Mouse (Mus musculus): Measurements from ENCODE around the gene Dus2.
"Not testable (repeated sequence)": the region's sequence is repeated elsewhere in the genome, so short reads cannot be mapped to it uniquely, and the experiment has no call there.

Gene Dus2

DNA sequence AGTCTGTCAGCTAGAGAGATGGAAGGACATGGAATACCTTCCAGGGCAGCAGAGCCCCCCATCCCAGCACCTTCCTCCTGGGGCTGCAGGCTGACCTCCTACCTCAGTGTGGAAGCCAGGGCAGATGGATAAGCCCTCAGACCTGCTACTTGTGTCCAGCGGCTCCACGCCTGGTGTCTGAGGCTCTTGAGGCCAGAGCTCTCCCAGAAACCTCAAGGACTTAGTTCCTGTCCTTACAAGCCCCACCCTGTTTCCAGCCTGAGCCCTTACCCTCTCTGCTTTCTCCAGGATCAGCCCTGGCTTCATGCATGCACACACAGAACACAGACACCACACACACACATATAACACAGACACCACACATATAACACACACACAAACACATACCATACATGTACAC lies 409 bp downstream of the Dus2 start:
- no peak for DNase-seq (ENCODE audit: low spot score)

DNA sequence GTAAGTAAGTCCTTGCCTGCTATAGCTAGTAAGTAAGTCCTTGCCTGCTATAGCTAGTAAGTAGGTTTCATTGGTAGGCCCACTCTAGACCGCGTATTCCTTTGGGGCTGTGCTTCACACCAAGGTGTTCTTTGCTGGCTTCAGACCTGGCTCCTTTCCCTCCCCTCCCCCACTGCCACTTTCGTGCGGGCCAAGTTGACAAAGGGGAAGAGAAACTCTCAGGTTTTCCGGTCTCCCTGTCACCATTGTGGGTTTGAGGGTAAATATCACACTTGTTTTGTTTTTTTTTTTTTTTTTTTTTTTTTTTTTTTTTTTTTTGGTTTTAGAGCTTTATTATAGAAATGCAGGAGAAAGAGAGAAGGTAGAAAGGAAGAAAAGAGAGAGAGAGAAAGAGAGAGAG lies 1.4 kb downstream of the Dus2 start:
- DNase-seq (ENCODE audit: low spot score) = no peak

DNA sequence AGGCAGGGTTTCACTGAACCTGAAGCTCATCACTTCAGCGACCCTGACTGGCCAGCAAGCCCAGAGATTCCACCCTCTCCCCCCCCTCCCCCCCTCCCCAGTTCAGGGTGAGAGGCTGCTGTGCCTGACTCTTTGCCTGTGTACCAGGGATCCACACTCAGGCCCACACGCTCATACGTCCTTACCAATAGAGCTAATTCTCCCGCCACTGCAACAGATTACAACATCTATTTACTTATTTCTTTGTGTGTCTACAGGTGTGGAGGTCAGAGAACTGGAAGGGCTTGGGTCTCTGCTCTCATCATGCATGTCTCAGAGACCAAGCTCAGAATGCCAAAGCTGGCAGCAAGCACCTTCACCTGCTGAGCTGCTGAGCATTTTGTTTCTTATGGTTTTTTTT lies 2.1 kb downstream of the Dus2 start:
- no peak for DNase-seq (ENCODE audit: low spot score)

DNA sequence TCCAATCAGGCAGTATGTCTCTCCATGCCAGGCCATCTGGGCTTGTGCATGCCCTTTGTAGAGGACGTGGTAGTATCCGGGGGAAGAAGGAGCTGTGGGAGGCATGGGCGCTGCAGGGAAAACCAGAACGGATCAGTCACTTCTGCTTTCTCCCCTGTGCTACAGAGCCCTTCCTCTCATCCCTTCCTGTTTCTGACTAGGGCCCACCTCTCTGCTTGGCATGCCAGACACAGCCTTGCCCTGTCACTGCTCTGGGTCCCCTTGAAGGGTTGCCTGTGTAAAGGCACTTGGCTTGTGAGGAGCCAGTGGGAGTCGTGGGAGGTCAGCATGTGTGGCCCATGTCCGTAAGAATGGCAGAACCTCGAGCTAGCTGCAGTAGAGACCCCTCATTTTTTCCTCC lies 5.2 kb downstream of the Dus2 start:
- DNase-seq (ENCODE audit: low spot score) = no peak

DNA sequence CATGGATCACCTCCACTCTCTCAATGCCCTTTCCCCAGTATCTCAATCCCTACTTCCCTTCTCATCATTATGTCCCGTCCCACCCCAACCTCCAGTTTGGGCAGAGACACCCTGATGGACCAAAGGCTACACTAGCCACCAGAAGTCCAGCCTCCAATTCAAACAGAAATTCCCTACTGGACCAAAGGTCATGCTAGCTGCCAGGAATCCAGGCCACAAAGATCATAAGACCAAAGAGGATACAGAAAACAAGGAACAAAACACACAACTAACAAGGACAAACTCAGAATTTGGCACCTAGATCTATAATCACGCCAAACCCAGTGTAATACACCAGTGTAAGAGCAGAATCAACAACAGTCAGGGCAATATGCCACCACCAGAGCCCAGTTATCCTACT lies 7.8 kb downstream of the Dus2 start:
- peak; percentile 86 for DNase-seq (ENCODE audit: low spot score)

DNA sequence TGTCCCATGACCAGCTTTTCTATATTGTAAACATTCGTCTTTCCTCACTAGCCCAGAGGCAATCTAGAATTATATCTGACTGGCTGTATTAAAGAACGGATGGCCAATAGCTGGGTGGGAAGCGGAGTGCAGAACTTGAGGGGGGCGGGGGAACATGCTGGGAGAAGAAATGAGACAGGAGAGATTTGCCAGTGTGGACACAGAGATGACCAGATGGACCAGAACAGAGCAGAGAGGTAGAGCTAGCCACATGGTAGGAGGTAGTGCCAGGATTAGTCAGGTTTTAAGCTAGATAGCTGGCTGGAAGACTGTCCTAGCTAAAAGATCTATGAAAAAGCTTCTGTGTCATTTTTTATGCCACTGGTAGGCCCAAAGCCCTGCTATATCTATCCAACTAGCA lies 10.8 kb downstream of the Dus2 start:
- DNase-seq (ENCODE audit: low spot score) = no peak

DNA sequence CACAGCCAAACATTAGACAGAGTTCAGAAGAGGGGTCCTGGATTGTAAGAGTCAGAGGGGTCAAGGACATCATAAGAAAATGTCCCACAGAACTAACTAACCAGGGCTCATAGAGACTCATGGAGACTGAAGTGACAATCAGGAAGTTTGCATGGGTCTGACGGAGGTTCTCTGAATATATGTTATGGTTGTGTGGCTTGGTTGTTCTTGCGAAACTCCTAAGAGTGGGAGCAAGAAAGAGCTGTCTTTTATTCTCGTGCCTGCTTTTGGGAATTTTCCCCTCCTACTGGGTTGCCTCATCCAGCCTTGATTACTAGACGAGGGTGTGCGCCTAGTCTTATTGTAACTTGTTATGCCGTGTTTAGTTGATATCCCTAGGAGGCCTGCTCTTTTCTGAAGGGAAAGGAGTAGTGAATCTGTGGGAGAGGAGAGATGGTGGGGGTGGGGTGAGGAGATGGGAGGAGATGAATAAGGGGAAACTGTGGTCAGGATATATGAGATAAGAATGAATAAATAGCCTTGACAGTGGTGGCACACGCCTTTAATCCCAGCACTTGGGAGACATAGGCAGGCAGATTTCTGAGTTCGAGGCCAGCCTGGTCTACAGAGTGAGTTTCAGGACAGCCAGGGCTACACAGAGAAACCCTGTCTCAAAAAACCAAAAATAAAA lies 13.5 kb downstream of the Dus2 start:
- no peak for DNase-seq (ENCODE audit: low spot score)

DNA sequence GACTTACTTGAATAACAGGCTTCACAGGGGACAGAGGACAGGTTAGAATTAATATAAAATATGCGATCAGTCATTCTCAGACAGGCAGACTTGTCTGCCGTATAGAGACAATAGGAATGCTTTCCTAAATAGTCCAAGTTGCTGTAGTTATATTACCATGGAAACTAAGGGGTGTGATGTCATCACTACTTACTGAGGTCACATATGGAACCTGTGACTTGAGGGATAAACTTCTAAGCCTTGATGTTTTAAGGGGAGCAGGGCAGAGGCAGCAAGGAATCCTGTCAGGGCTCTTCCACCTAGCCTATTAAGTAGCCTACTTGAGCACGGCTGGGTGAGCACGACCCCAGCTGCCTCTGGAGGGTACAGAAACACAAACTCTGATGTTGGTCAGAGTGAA lies 14.7 kb downstream of the Dus2 start, which contains the start of gene Dpep2nb:
Dpep2nb (minus strand) TSS at position 101 of the 400 bp plus-strand sequence.
- no peak for DNase-seq (ENCODE audit: low spot score)

DNA sequence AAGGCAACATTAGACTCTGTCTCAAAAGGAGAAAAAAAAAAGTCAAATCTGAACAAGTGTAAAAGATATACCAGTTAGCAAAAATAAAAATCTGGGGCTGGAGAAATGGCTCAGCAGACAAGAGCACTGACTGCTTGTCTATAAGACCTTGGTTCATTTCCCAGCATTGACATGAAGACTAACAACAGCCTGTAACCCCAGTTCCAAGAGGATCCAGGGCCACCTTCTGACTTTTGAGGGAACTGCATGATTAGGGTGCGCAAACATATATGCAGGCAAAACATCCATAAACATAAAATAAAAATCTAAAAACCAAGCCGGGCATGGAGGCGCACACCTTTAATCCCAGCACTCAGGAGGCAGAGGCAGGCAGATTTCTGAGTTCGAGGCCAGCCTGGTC lies 15.3 kb downstream of the Dus2 start:
- DNase-seq (ENCODE audit: low spot score) = no peak

DNA sequence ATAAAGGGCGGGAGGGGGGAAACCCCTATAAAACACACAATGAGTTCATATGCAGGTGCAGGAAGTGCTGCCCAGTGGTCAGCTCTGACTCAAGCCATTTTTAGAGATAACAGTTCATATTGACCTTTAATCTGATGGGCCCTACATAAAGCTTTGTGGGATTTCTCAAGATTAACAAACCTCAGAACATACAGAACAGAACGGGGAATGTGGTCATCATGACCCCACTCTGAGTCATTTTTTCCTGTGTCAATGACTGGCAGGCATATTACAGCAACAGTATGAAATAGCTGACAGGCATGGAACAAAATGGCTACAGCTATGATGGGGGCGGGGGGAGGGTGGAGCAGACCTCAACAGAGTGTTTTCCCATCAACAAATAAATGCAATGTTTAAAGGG lies 16.0 kb downstream of the Dus2 start:
- DNase-seq (ENCODE audit: low spot score) = peak; percentile 40

DNA sequence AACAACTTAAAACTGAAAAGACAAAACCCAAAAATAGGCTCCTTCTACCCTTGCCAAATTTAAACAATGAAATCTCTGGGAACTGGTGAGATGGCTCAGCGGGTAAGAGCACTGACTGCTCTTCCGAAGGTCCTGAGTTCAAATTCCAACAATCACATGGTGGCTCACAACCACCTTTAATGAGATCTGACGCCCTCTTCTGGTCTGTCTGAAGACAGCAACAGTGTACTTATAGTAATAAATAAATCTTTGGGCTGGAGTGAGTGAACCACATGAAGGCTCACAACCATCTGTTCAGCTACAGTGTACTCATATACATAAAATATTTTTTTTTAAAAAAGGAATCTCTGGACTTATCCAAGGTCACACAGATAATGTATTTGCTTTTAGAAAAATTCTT lies 16.8 kb downstream of the Dus2 start:
- not testable (repeated sequence) for DNase-seq (ENCODE audit: low spot score)

DNA sequence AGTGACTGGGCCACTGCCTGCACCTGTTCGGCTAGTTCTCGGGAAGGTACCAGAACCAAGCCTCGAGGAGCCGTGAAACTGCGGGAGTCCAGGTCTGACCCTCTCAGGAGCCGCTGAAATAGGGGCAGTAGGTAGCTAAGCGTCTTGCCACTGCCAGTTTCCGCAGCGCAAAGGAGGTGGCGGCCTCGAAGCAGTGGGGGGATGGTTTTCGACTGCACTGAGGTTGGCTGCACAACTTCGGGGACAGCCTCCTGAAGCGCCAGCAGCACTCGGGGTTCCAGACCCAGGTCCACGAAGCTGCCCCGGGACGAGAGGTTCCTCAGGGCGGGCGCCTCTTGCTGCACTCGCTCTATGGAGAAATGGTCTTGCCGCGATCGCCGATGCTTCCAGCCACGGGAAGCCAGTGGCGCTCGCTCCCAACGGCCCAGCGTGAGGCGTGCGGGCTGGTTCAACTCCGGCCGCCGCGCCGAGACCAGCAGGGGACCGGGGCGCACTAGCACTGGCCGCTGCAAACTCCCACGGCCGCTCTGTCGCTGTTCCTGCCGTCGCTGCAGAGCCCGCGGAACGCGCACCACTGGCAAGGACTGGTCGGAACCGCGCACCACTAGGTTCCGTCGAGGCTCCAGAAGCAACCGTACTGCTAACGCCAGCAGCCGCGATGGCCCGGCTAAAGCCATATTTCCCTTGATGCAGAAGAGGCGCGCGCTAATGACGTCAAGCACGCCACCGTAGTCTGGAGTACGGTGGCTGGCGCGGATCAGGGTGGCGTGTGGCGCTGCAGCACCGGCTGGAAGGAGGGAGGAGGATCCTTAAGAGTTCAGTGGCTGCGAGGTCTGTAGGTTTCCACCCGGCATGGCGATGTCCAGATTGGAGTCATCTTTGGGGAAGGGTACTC lies 19.9 kb downstream of the Dus2 start:
- DNase-seq (ENCODE audit: low spot score) = peak; percentile 89

DNA sequence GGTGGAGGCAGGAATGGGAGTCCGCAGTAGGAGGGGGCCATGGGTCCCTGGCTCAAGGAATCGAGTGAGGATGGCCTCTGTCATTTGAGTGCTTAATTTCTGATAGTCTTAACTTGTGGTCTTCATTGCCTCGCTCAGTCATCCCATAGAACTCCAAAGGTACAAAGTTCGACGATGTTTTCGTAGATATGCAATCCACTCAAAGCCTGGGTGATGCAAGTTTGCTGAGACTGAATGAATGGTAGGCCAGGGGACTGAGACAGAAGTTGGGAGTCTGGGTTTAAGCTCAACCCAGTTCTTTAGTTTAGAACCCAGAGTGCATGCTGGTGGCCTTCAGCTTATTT lies 20.5 kb downstream of the Dus2 start, which contains the start of gene Ddx28:
Ddx28 (minus strand) TSS at position 240 of the 344 bp plus-strand sequence.
- no peak for DNase-seq (ENCODE audit: low spot score)

DNA sequence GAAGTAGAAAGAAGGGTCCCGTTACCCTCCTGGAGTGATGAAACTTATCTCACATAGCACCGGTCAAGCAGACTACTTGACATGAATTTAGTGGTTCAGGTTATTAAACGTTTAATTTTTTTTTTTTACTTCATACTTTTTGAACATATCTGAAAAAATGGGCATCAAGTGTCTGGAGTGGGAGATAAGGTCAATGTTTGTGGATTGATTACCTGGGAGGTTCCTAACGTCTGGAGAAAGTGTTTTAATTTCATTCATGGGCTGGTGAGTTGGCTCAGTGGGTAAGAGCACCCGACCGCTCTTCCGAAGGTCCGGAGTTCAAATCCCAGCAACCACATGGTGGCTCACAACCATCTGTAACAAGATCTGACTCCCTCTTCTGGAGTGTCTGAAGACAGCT lies 21.1 kb downstream of the Dus2 start:
- DNase-seq (ENCODE audit: low spot score) = not testable (repeated sequence)

DNA sequence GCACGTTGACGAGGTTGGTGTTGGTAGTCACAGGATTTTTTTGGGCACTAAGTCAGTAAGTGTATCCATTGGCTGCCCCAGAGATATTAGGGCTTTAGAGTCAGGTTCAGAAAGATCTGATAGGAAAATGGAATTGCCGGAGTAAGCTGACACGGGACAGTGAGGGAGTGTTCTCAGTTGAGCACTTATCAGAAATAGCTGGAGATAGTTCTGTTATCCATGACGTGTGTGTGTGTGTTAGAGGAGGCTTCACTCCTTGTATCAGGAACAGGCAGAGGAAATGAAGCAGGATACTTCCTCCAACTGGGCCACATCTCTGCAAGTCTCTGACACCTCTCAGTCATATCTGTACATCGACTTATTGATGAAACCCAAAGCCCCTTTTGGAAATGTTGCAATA lies 25.1 kb downstream of the Dus2 start:
- DNase-seq (ENCODE audit: low spot score) = no peak

DNA sequence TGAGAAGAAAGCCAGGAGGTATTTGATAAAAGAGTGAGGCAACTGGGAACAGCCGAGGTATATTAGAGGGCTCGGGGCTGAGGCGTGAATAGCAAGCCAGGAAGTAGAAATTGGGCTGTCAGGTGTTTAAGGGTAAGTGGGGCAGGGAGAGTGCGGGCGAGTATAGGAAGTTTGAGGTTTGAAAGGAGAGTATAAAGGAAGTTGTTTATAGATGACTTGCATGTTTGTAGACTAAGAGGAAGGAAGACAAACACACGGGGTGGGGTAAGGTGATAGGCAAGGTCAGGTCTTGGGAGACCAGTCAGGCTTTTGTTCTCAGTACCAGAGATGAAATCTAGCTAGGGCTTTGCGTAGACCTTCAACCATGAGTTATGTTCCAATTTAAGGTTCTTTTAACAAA lies 26.0 kb downstream of the Dus2 start:
- DNase-seq (ENCODE audit: low spot score) = no peak

DNA sequence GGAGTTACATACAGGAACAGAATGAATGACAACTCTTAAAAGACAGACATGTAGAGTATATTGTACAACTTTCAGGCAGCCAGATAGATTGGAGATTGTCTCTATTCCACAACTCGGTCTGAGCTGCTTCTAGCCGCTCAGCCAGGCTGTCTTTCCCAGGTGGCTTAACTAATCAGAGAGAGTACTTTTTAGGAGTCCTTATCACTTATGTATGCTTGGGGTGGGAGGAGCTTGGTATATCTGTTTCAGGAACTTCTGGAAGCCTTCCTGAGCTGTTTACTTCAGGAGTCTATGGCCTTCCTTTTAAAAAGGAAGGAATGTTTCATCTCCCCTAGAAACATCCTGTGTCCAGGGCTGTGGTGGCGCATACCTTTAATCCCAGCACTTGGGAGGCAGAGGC lies 26.9 kb downstream of the Dus2 start:
- DNase-seq (ENCODE audit: low spot score) = no peak

DNA sequence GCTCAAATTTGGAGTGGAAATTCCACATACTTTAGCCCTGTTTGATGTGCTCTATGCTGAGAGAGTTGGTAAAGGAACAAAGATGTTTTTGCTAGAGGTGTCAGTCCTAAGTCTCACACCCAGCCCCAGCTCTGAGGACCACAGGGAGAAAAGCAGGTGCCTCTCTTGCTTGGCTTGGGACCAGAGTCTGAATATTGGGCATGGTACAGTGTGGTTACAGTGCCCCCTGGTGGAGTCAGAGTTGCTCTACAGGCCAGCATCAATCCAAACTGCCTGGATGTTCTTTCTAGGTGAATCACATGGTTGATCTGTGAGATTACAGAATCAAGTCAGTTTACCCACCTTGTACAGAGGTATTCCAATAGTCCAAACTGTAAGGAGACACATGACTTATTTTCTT lies 31.3 kb downstream of the Dus2 start:
- peak; percentile 89 for DNase-seq (ENCODE audit: low spot score)

DNA sequence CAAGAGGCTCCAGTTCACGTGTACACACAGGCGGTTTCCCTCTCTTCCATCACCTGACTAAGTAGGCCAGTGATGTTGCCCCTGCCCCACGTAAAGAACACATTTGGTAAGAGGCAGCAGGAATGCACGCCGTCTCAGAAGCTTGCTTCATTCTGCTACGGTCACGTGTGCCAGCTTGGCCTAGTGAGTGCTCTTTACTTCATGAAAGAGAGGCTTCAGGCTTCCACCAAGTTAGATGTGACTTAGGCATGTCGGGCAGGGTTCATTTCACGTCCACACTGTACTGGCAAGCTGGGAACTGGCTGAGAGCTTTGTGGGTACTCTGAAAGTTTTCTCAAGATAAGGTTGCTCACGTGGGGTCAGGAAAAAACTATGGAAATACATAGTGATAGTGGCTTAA lies 47.6 kb downstream of the Dus2 start:
- no peak for DNase-seq (ENCODE audit: low spot score)

DNA sequence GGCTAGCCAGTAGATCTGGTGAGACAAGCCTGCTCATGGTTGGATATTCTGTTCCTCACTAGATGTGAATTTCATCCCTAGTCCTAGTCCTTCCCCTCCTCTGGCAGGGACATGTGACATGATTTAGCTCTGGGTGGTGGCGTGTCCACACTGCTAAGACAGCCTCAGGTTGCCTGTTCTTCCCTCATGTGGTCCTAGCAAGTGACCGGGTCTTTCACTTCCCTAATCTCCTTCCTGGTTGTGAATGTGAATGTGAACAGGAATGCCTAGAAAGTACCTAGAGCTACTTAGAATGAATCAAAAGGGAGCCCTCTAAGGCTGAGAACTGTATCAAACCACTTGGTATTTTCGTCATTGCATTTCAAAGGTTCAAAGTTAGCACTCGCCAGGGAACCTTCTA lies 48.5 kb downstream of the Dus2 start:
- no peak for DNase-seq (ENCODE audit: low spot score)

DNA sequence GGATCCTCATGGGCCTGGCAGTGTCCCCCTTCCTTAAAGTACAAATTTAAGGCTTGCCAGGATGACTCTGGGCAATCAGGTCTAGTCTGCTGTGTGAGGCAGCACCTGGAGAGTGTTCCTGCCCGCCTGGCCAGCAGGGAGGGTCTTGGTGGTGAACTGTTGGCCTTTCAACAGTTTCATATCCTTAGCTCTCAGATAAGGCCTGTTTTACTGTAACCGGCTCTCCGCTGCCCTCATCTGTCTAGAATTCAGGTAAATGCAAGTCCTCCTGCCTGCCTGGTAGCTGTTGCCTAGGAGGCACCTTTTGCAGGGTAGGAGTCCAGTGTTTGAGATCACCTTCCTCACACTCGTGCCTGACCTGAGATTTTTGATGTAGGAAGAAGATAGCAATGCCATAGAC lies 49.1 kb downstream of the Dus2 start:
- no peak for DNase-seq (ENCODE audit: low spot score)

DNA sequence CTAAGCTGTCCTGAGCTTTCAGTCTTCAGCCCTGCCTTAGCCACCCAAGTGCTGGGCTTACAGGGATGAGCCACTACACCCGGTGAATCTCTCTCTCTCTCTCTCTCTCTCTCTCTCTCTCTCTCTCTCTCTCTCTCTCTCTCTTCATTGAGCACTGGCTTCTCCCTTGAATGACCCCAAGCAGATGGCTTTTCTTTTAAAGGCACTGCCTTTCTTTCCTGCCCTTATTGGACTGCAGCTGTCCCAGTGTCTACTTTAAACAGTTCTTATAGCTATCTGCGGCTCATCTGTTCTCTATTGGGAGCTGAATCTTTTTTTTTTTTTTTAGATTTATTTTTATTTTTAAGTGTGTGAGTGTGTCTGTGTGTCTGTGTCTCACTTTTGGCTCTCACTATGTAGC lies 51.9 kb downstream of the Dus2 start:
- no peak for DNase-seq (ENCODE audit: low spot score)

DNA sequence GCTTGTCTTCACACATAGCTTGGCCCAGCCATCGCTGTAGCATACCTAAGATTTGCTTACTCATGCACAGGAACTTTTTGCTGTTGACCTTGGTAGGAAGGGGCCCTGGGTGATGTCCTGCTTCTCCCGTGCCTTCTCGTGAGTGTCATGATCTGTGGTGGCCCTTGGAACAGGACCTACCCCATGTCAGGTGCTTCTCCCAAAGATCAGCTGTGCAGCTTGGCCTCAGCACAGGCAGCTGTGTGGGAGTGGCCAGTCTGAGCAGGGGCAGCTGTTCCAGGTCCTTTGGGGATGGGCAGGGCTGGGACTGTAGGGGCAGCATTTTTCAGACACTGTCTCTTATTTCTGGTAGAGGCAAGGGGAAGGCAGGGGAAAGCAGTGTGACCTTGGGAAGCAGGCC lies 53.0 kb downstream of the Dus2 start:
- DNase-seq (ENCODE audit: low spot score) = no peak

Measured in adipocyte (in vitro differentiated cells).